Mouse (Mus musculus) testis, adult 2 months (tissue): Measurements from ENCODE around the gene Crocc. TPM values are rescaled to one million over a fixed set of nuclear protein-coding genes. Genes with fewer than 3 reads are reported as not detected.

ENCODE experiments used
- H3K27ac ChIP-seq: fragments of 200-500 bp; 2 replicates; pipeline ENCODE4 v1.5.1; 2012; ENCODE audit warnings: low read depth, low read length; ENCODE audit not compliant: control insufficient read depth, insufficient read depth
- H3K27me3 ChIP-seq: fragments of 200-500 bp; 2 replicates; pipeline ENCODE4 v1.6.1; 2012; ENCODE audit warnings: mild to moderate bottlenecking, low read length, moderate library complexity; ENCODE audit not compliant: control insufficient read depth, insufficient read depth
- H3K36me3 ChIP-seq: fragments of 200-500 bp; 2 replicates; pipeline ENCODE4 v1.6.1; 2012; ENCODE audit warnings: mild to moderate bottlenecking, low read length; ENCODE audit not compliant: control insufficient read depth, insufficient read depth
- H3K4me1 ChIP-seq: fragments of 200-500 bp; 2 replicates; pipeline ENCODE4 v1.6.1; 2012; ENCODE audit warnings: low read length; ENCODE audit not compliant: control insufficient read depth, insufficient read depth
- H3K4me3 ChIP-seq: fragments of 200-500 bp; 2 replicates; pipeline ENCODE4 v1.5.1; 2012; ENCODE audit warnings: low read depth, mild to moderate bottlenecking, low read length, moderate library complexity, mixed read lengths; ENCODE audit not compliant: control insufficient read depth
- CTCF ChIP-seq: fragments of 200-500 bp; IDR thresholded peaks from 2 replicates; pipeline ENCODE4 v1.5.1; 2012; ENCODE audit warnings: low read depth, mild to moderate bottlenecking, inconsistent platforms, low read length, moderate library complexity; ENCODE audit not compliant: control insufficient read depth, insufficient read depth, insufficient replicate concordance
- POLR2A ChIP-seq: fragments of 200-500 bp; IDR thresholded peaks from 2 replicates; pipeline ENCODE4 v1.6.1; 2012; ENCODE audit warnings: low read depth, mild to moderate bottlenecking, inconsistent platforms, low read length, moderate library complexity; ENCODE audit not compliant: control insufficient read depth
- polyA plus RNA-seq: library from polyadenylated mRNA; depleted of rRNA; stranded (reverse); fragments of >200 nt; gene quantifications from 2 replicates; pipeline ENCODE4 v1.2.3, GENCODE M21; 2012

The Crocc gene
- polyA plus RNA-seq, 1 experiment, result 12.5 TPM

DNA sequence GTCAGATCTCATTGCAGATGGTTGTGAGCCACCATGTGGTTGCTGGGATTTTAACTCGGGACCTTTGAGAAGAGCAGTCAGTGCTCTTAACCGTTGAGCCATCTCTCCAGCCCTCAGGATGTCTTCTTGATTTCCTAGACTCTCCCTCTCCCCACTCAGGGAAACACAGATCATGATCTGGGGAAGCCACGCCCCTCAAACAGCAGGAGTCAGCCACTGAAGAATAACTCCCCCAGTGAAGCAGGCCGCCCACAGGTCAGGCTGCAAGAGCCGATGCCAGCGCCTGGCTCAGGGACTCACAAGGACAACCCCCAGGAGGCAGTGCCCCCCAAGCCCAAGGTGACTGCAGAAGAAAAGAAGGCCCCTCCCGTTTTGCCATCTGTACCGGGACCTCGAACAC is 36.4 kb upstream of the Crocc start:
- peaks cover 2% of the 10 kb centered on the region; the same call in 1 of the 2 replicates for H3K4me1 ChIP-seq
- no peak overlapping the region for H3K4me3 ChIP-seq
- TF ChIP-seq POLR2A (no peak), CTCF (no peak)
- no peaks in the 10 kb centered on the region for H3K36me3 ChIP-seq
- no peak overlapping the region for H3K27ac ChIP-seq
- H3K27me3 ChIP-seq, result no peaks in the 10 kb centered on the region

DNA sequence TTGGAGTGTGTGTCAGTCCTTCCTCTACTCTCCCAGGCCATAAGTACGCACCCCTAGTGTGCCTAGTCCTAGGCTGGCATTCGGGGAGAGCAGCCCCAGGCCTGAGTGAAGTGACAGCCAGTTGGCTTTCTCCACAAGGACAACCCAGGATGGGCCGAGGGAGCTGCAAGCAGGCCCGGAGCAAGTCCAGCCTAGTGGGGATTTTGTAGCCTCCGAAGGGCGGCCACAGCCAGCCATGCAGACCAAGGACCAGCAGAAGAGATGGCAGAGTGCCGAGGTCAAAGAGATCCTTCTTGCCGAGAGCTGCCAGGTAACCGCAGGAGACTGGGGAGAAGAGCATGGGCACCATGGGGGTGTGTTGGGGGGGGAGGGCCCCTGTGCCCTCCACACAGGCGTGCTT is 34.7 kb upstream of the Crocc start:
- Histone ChIP-seq H3K27me3 (no peaks in the 10 kb centered on the region), H3K36me3 (no peaks in the 10 kb centered on the region), H3K27ac (no peak overlapping the region), H3K4me1 (peaks cover 2% of the 10 kb centered on the region; the same call in 1 of the 2 replicates), H3K4me3 (no peak overlapping the region)
- TF ChIP-seq CTCF, result no peak

DNA sequence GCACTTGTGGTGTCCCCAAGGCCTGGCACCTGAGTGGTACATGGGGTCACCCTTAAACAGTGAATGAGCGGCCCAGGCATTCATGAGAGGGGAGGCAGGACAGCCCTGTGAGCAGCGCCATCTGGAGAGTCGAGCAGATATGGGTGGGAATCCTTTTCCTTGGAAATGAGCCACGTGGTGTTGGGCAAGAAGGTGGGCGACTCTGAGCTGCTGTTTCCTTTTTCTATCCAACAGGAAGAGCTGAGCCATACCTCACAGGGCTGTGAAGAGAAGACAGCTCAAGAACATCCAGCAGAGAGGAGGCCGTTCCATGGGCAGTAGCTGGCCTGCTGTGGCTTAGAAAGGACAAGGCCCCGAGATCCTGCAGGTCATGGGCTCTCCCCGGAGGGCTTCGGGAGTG is 28.4 kb upstream of the Crocc start:
- peak overlapping the region; percentile 85 for H3K4me3 ChIP-seq
- no peak overlapping the region for H3K27ac ChIP-seq
- no peaks in the 10 kb centered on the region for H3K36me3 ChIP-seq
- H3K27me3 ChIP-seq, result no peaks in the 10 kb centered on the region
- TF ChIP-seq POLR2A, result no peak
- TF ChIP-seq CTCF, result no peak
- H3K4me1 ChIP-seq, result peaks cover 3% of the 10 kb centered on the region; the same call in 1 of the 2 replicates

DNA sequence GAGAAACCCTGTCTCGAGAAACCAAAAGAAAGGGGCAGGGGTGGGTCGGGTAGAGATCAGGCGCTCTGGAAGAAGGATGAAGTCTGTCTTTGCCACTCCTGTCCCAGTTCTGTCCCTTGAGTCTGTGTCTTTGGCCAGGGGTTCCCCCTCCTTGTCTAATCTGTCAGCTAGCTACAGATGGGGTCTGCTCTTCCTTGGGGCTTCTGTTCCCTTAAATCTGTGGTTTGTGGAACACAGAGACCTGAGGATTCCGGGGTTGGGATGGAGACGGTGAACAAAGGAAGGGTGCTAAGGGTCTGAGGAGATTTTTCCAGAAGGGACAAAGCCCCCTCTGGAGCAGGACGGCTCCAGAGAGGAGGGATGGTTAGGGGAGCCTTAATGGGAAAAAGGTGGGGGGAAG is 27.7 kb upstream of the Crocc start, which contains the start of gene Spata21:
Gene Spata21, plus strand, starts transcription at position 301 of the 400 bp plus-strand sequence.
- no peaks in the 10 kb centered on the region for H3K36me3 ChIP-seq
- H3K27me3 ChIP-seq, result no peaks in the 10 kb centered on the region
- H3K27ac ChIP-seq, result peak within 1 kb of the TSS; percentile 38; the same call in 1 of the 2 replicates
- peaks cover 3% of the 10 kb centered on the region; the same call in 1 of the 2 replicates for H3K4me1 ChIP-seq
- peak within 1 kb of the TSS; percentile 85 for H3K4me3 ChIP-seq
- TF ChIP-seq POLR2A (peak; percentile 32; the same call in 1 of the 2 replicates), CTCF (no peak)

DNA sequence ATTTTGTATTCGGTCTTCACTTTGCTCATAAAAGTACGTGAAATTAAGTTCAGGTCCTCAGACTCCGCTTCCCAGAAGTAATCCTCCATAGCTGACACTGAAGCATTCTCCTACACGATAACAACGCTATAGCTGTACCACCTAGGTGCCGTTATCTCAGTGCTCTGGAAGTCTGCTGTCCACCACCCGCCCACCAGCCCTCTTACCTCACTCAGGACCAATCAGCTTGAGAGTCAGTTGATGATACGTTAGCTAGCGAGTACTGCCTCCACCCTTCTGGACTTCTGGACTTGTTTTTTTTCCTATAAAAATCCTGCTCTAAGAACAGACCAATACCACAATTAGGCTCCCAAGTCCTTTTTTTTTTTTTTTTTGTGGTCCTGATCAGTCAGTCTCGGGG is 26.5 kb upstream of the Crocc start:
- Histone ChIP-seq H3K4me1 (peaks cover 3% of the 10 kb centered on the region; the same call in 1 of the 2 replicates), H3K36me3 (no peaks in the 10 kb centered on the region), H3K27ac (no peak overlapping the region), H3K27me3 (no peaks in the 10 kb centered on the region), H3K4me3 (peak overlapping the region; percentile 83)
- TF ChIP-seq CTCF, result no peak
- no peak for TF ChIP-seq POLR2A

DNA sequence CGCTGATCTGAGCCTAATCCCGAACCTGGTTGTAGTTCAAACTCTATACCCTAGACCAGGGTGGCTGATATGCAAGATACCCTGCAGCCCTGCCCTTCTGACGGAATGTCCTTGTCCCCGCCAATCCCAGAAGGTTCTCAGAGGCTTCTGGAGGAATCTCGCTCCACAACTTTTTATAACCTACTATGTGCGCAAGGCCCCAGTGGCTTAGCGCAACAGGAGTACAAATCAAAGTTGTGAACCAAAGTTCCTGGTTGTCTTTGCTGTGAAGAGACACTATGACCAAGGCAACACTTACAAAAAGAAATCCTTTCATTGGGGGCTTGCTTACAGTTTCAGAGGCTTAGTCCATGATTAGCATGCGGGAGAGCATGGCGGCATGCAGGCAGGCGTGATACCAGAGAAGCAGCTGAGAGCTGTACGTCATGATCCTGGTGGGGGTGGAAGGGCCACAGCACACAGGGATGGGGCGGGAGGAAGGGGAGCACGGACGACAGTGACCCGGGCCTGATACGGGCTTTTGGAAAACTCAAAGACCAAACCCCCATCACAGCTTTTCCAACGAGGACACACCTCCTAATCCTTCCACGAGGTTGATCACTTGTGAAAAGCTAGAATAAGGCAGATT is 18.3 kb upstream of the Crocc start:
- Histone ChIP-seq H3K36me3 (no peaks in the 10 kb centered on the region), H3K27ac (no peak overlapping the region), H3K27me3 (no peaks in the 10 kb centered on the region), H3K4me3 (peak overlapping the region; percentile 92), H3K4me1 (peaks cover 16% of the 10 kb centered on the region)
- TF ChIP-seq POLR2A (no peak), CTCF (no peak; the same call in 1 of the 2 replicates)

DNA sequence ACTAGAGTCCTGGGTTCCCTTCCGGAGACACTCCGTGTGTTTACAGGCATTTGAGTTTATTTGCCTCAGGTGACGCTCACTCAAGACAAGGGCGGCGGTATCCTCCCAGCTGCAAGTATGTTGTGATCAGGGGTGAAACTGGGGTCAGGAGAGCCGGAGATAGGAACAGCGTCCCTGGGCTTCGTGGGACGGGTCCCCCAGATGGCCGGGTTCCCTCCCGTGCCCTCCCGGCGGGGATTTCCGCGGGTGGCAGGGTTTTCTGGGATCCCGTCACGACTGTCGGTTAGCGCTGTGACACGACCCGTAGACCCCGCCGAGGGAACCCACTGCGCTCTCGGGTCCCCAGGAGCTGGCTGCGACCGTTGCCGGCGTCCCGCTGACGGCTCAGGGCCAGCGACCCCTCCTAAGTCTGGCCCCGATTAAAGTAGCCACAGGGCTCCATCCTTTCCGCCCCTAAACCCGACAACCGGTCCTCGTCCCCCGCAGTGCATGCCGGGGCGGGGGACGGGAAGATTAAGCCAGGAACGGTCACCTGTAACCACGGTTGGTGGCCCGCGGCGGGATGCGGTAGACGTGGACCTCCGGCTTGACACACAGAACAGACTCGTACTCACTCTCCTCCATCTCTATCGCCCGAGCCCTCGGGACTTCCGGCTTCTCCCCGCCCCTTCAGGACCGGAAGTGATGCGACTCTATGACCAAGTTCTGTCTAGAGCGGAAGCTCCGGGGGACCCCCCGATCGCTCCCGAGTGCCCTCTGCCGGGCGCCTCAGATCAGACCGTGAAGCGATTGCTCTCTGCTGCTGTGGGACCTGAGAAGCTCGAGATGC is 17.5 kb upstream of the Crocc start, which contains the start of gene Necap2:
Gene Necap2, minus strand, starts transcription at position 677 of the 829 bp plus-strand sequence.
- H3K36me3 ChIP-seq, result no peaks in the 10 kb centered on the region
- peak within 1 kb of the TSS; percentile 92 for H3K4me3 ChIP-seq
- no peaks in the 10 kb centered on the region for H3K27me3 ChIP-seq
- TF ChIP-seq CTCF, result peak; percentile 68; the same call in 1 of the 2 replicates
- TF ChIP-seq POLR2A, result peak; percentile 84
- H3K4me1 ChIP-seq, result peaks cover 16% of the 10 kb centered on the region
- H3K27ac ChIP-seq, result peak within 1 kb of the TSS; percentile 78
